In the genomic region with DNA sequence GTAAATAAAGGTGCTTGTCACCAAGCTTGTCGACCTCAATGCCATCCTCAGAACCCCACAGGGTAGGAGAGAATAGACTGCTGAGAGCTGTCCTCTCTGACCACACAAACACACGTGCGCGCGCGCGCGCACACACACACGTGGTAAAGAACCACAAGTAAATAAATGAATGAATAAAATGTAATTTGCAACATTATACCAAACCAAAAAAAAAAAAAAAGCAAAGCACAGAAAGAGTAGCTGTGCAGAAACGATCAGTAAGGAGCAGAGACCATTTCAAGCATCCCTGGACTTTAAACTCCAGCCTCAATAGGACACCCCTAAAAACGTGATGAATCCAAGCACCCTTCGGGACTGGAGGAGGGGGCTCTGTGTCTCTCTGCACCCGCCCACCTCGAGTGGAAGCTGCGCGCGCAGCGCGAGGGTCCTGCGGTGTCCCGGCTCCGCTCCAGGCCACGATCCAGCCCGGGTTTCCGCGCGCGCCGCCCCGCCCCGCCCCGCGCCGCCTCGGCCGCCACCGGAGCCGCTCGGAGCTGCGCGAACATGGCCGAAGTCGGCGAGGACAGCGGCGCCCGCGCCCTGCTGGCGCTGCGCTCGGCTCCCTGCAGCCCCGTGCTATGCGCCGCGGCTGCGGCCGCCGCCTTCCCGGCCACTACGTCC, we compare ENCODE assay signal across 8 mouse cellular contexts. TPM values are rescaled to one million over a fixed set of nuclear protein-coding genes. Genes with fewer than 3 reads are reported as not detected.
DNase-seq lines count a peak whose midpoint lies in the region; ATAC-seq and TF ChIP-seq lines count a peak whose summit lies in the region.

A gene (plus strand): TSS at position 517 of the 660 bp plus-strand sequence.

- peaks cover 15% of the 10 kb centered on the region for H3K4me1 ChIP-seq in cerebellum, adult 2 months (ENCODE audit: control insufficient read depth, insufficient read depth, low read length)
- peaks cover 22% of the 10 kb centered on the region for H3K4me1 ChIP-seq in lung, adult 2 months (ENCODE audit: control insufficient read depth, insufficient read depth, low read length)
- peaks cover 47% of the 10 kb centered on the region for H3K4me1 ChIP-seq in neural tube, embryonic 15.5 days

- peak; percentile 50 for DNase-seq in MEL-GATA-1-ER (ENCODE audit: extremely low read depth, low read depth)
- peak; percentile 92 to 97 for DNase-seq in cerebellum, adult 2 months
- DNase-seq in forelimb bud, embryonic 11.5 days (ENCODE audit: low read depth, low spot score), result peak; percentile 92
- peak; percentile 97 for DNase-seq in heart, postnatal 4 days
- peak; percentile 93 to 98 for DNase-seq in layer of hippocampus, adult 2 months (ENCODE audit: low spot score in 2 of 2)
- peak; percentile 93 for DNase-seq in lung, adult 2 months
- DNase-seq in testis, postnatal 14 days (ENCODE audit: low spot score), result peak; percentile 90

- no peaks in the 10 kb centered on the region for H3K36me3 ChIP-seq in neural tube, embryonic 15.5 days

- WGBS in cerebellum, adult 2 months, result 1% methylated on average over 60 of the region's 60 CpGs
- WGBS in lung, adult 2 months, result under 1% methylated on average over 58 of the region's 60 CpGs
- WGBS in neural tube, embryonic 15.5 days, result under 1% methylated on average over 34 of the region's 60 CpGs

- TF ChIP-seq POLR2A in cerebellum, adult 2 months (IDR thresholded peaks at IDR 0.05; ENCODE audit: borderline replicate concordance, insufficient read depth, low read length), result peak; percentile 63; the same call in 1 of the 2 replicates
- peak; percentile 47; the same call in 1 of the 2 replicates for TF ChIP-seq POLR2A in lung, adult 2 months (IDR thresholded peaks at IDR 0.05; ENCODE audit: borderline replicate concordance, extremely low read depth, low read depth, low read length)

- no peak for TF ChIP-seq CTCF in cerebellum, adult 2 months (IDR thresholded peaks at IDR 0.05; ENCODE audit: borderline replicate concordance, insufficient read depth, low read depth, low read length)
- TF ChIP-seq CTCF in layer of hippocampus, adult 2 months (conservative IDR thresholded peaks at IDR 0.05), result no peak
- no peak for TF ChIP-seq CTCF in lung, adult 2 months (IDR thresholded peaks at IDR 0.05; ENCODE audit: insufficient read depth, low read length)

- peak within 1 kb of the TSS; percentile 74 for H3K27ac ChIP-seq in cerebellum, adult 2 months (ENCODE audit: insufficient read depth, low read length)
- peak within 1 kb of the TSS; percentile 89 for H3K27ac ChIP-seq in layer of hippocampus, adult 2 months
- peak within 1 kb of the TSS; percentile 90 for H3K27ac ChIP-seq in neural tube, embryonic 15.5 days (replicated peaks)

- H3K4me3 ChIP-seq in cerebellum, adult 2 months (replicated peaks; ENCODE audit: insufficient read depth, low read depth, low read length), result peak within 1 kb of the TSS; percentile 74
- H3K4me3 ChIP-seq in layer of hippocampus, adult 2 months, result peak within 1 kb of the TSS; percentile 89
- H3K4me3 ChIP-seq in lung, adult 2 months (replicated peaks; ENCODE audit: extremely low read depth, low read depth, low read length), result peak within 1 kb of the TSS; percentile 88
- peak within 1 kb of the TSS; percentile 98 for H3K4me3 ChIP-seq in neural tube, embryonic 15.5 days (replicated peaks)

- ATAC-seq in neural tube, embryonic 15.5 days (ENCODE audit: low FRiP score), result peak; percentile 90

- H3K9ac ChIP-seq in neural tube, embryonic 15.5 days (replicated peaks), result peak within 1 kb of the TSS; percentile 93

- no peaks in the 10 kb centered on the region for H3K9me3 ChIP-seq in neural tube, embryonic 15.5 days (replicated peaks)

- H3K27me3 ChIP-seq in cerebellum, adult 2 months (ENCODE audit: control insufficient read depth, insufficient read depth, low read length), result no peaks in the 10 kb centered on the region
- no peaks in the 10 kb centered on the region for H3K27me3 ChIP-seq in neural tube, embryonic 15.5 days (replicated peaks)

- H3K4me2 ChIP-seq in neural tube, embryonic 15.5 days, result peak within 1 kb of the TSS; percentile 90

RNA-seq across cellular contexts. Expression of the gene that starts here (rescaled TPM):
- polyA plus RNA-seq in cerebellum, adult 2 months (2012; rRNA removed), result 14.2 and 15.4 TPM in 2 replicates
- 10 to 100 TPM; 18.2 to 19.0 TPM for total RNA-seq in heart, postnatal 4 days (2021)
- total RNA-seq in layer of hippocampus, adult 2 months (2021), result 10 to 100 TPM; 53.0 to 60.3 TPM
- 23.5 and 26.1 TPM in 2 replicates for polyA plus RNA-seq in lung, adult 2 months (2012; rRNA removed)
- 4.8 and 6.0 TPM in 2 replicates for polyA plus RNA-seq in neural tube, embryonic 15.5 days (2015; fragmentation: Nextera tagmentation; extraction: Ambion mirVana)

Comparison
In these comparisons a context has a peak if more than half of its experiments do, and no peak if none do; other contexts are left out.
1. Peak in every context shown above with its lines: DNase-seq, ATAC-seq, H3K4me3 ChIP-seq and H3K27ac ChIP-seq.